Mouse (Mus musculus): ENCODE results near the gene Sgk2. TPM values are rescaled to one million over a fixed set of nuclear protein-coding genes. Genes with fewer than 3 reads are reported as not detected.

Gene Sgk2
- polyA plus RNA-seq, 1 experiment from 2014 or later, result not detected

DNA sequence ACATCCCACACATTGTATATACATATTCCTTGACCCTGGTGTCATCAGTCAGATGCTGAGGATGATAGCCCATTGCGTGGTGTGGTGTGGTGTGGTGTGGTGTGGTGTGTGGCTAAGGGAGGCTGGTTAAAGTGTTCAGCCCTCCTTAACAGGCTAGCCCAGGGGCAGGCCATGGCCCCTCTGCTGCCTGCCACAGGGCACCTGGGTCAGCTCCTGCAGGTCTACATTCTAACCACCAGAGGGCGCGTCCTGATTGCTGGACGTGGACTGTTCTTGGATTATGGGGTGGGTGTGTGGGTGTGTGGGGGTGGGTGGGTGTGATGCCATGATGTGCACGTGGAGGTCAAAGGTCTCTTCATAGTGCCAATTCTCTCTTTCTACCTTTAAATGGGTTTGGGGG, 18.8 kb upstream of the Sgk2 start:
- 5% methylated on average over 5 of the region's 5 CpGs for WGBS
- ATAC-seq (ENCODE audit: insufficient number of reproducible peaks, insufficient read depth, low FRiP score, low TSS enrichment, low read depth), result no peak
- no peak overlapping the region for H3K9ac ChIP-seq (replicated peaks)

DNA sequence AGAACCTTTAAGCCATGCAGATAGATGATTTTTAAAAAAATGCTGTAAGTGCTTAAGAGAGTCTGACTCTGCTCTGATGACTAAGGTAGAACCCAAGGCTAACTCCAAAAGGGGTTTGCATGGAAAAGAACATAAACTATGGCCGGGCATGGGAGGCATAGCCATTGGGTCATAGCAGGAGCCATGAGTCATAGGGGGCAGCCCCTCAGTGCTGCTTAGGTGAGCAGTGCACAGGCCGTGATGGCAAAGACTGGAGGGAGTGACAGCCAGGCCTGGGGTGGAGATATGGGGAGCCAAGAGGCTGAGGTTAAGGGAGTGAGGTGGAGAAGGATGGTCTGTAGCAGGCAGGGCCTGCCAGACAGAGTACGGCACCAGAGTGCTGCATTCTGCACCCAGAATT, 18.0 kb upstream of the Sgk2 start:
- Histone ChIP-seq H3K9ac (replicated peaks) (no peak overlapping the region), H3K9me3 (no peaks in the 10 kb centered on the region), H3K36me3 (no peaks in the 10 kb centered on the region), H3K4me1 (replicated peaks) (no peaks in the 10 kb centered on the region; the same call in 1 of the 2 replicates), H3K4me2 (no peak overlapping the region), H3K4me3 (replicated peaks) (no peak overlapping the region), H3K27me3 (0 out of 2 replicates have a peak, but pooled peaks cover 5% of the 10 kb centered on the region), H3K27ac (no peak overlapping the region)
- 82% methylated on average over 3 of the region's 3 CpGs for WGBS
- no peak for ATAC-seq (ENCODE audit: insufficient number of reproducible peaks, insufficient read depth, low FRiP score, low TSS enrichment, low read depth)

More for the DNA sequence above, 18.8 kb upstream of the Sgk2 start:
- 0 out of 2 replicates have a peak, but pooled peaks cover 5% of the 10 kb centered on the region for H3K27me3 ChIP-seq
- H3K4me1 ChIP-seq (replicated peaks), result no peaks in the 10 kb centered on the region
- no peak overlapping the region for H3K4me3 ChIP-seq (replicated peaks)
- H3K36me3 ChIP-seq, result no peaks in the 10 kb centered on the region
- H3K4me2 ChIP-seq, result no peak overlapping the region
- no peaks in the 10 kb centered on the region for H3K9me3 ChIP-seq
- no peak overlapping the region for H3K27ac ChIP-seq

GRCm38 (mm10) chr2:162970896-162971295, 16.2 kb upstream of the Sgk2 start:
- Histone ChIP-seq H3K27ac (no peak overlapping the region), H3K4me2 (no peak overlapping the region), H3K9ac (replicated peaks) (no peak overlapping the region), H3K9me3 (no peaks in the 10 kb centered on the region), H3K4me3 (replicated peaks) (no peak overlapping the region), H3K36me3 (no peaks in the 10 kb centered on the region), H3K4me1 (replicated peaks) (no peaks in the 10 kb centered on the region; the same call in 1 of the 2 replicates), H3K27me3 (0 out of 2 replicates have a peak, but pooled peaks cover 5% of the 10 kb centered on the region)
- 83% methylated on average over 6 of the region's 6 CpGs for WGBS
- ATAC-seq (ENCODE audit: insufficient number of reproducible peaks, insufficient read depth, low FRiP score, low TSS enrichment, low read depth), result no peak

GRCm38 (mm10) chr2:162972752-162973151, 14.4 kb upstream of the Sgk2 start:
- WGBS, result 56% methylated on average over 7 of the region's 7 CpGs
- no peak overlapping the region for H3K4me2 ChIP-seq
- no peak overlapping the region for H3K4me3 ChIP-seq (replicated peaks)
- H3K36me3 ChIP-seq, result no peaks in the 10 kb centered on the region
- H3K9me3 ChIP-seq, result no peaks in the 10 kb centered on the region
- H3K4me1 ChIP-seq (replicated peaks), result no peaks in the 10 kb centered on the region; the same call in 1 of the 2 replicates
- H3K9ac ChIP-seq (replicated peaks), result no peak overlapping the region
- no peak for ATAC-seq (ENCODE audit: insufficient number of reproducible peaks, insufficient read depth, low FRiP score, low TSS enrichment, low read depth)
- H3K27ac ChIP-seq, result no peak overlapping the region
- H3K27me3 ChIP-seq, result 0 out of 2 replicates have a peak, but pooled peaks cover 5% of the 10 kb centered on the region

DNA sequence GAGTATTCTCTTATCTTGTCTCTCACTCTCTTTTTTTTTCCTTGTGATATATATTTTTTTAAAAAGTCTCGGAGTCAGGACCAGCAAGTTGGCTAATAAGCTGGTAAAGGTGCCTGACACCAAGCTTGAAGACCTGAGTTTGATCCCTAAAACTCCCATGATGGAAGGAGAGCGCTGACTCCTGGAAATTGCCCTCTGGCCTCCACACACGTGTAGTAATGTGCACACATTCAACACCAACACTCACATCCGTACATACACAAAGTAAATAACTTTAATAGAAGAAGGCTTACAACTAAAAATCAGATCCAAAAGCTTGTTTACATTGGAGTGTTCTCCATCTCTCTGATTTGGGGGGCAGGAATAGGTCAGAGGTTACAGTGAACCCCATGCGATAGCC, 13.9 kb upstream of the Sgk2 start:
- Histone ChIP-seq H3K4me3 (replicated peaks) (no peak overlapping the region), H3K27ac (no peak overlapping the region), H3K9ac (replicated peaks) (no peak overlapping the region), H3K4me2 (no peak overlapping the region), H3K4me1 (replicated peaks) (no peaks in the 10 kb centered on the region; the same call in 1 of the 2 replicates), H3K9me3 (no peaks in the 10 kb centered on the region), H3K27me3 (0 out of 2 replicates have a peak, but pooled peaks cover 5% of the 10 kb centered on the region), H3K36me3 (no peaks in the 10 kb centered on the region)
- WGBS, result 78% methylated on average over 5 of the region's 5 CpGs
- no peak for ATAC-seq (ENCODE audit: insufficient number of reproducible peaks, insufficient read depth, low FRiP score, low TSS enrichment, low read depth)

DNA sequence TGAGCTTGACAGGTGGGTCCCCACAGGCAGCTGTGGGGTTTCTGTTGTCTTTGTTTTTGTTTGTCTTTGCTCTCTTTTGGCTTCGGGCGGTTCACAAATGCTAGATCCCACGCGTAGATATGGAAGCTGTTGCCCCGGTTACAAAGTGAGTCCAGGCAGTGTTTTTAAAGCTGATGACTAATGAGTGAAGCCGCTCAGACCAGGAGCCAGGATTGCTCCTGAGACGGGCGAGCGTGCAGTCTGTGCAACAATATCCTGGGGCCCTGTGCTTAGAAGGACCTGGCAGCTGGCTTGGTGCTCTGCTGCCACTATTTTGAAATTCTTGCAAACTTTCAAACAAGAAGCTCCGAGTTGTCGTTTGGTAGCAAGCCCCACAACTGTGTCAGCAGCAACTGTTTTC, 13.5 kb upstream of the Sgk2 start:
- no peak overlapping the region for H3K4me2 ChIP-seq
- no peak for ATAC-seq (ENCODE audit: insufficient number of reproducible peaks, insufficient read depth, low FRiP score, low TSS enrichment, low read depth)

DNA sequence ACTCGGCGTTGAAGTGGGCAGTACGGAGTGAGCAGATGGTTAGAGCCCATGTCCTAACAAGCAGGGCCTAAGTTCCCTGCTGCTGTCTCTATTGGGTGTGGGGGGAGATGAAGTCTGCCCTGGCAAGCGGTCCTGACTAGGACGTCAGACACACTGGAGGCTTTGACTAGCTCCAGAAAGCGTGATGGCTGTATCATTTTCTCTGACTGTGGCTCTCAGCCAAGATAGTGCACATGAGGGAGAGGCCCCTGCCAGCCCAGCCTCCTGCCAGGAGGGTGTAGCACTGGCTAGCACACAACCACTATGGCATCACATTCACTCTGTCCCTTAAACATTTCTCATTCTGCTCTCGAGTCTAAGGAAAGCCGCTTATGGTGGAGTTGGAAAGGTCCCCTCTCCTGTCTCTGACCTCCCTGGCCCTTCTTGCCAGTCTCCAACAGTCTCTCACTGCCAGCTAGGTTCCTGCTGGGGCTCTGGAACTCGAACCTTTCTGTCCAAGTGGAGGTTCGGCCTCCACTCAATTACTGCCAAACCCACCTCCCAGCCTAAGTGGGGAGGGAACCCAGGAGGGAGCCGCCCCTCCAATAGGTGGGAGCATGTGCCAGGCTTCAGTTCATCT, 11.9 kb upstream of the Sgk2 start:
- Histone ChIP-seq H3K36me3 (no peaks in the 10 kb centered on the region), H3K4me3 (replicated peaks) (no peak overlapping the region), H3K27me3 (0 out of 2 replicates have a peak, but pooled peaks cover 5% of the 10 kb centered on the region), H3K4me1 (replicated peaks) (no peaks in the 10 kb centered on the region; the same call in 1 of the 2 replicates), H3K27ac (no peak overlapping the region), H3K9me3 (no peaks in the 10 kb centered on the region), H3K9ac (replicated peaks) (no peak overlapping the region), H3K4me2 (no peak overlapping the region)
- whole genome bisulfite sequencing, result 79% methylated on average over 11 of the region's 11 CpGs
- 0 out of 2 replicates have a peak, but pooled peaks have one; percentile 2 for ATAC-seq (ENCODE audit: insufficient number of reproducible peaks, insufficient read depth, low FRiP score, low TSS enrichment, low read depth)

More for the DNA sequence above, 13.5 kb upstream of the Sgk2 start:
- H3K4me1 ChIP-seq (replicated peaks), result no peaks in the 10 kb centered on the region; the same call in 1 of the 2 replicates
- H3K27me3 ChIP-seq, result 0 out of 2 replicates have a peak, but pooled peaks cover 5% of the 10 kb centered on the region
- H3K9ac ChIP-seq (replicated peaks), result no peak overlapping the region
- H3K27ac ChIP-seq, result no peak overlapping the region
- no peak overlapping the region for H3K4me3 ChIP-seq (replicated peaks)
- H3K9me3 ChIP-seq, result no peaks in the 10 kb centered on the region
- WGBS, result 37% methylated on average over 11 of the region's 11 CpGs
- no peaks in the 10 kb centered on the region for H3K36me3 ChIP-seq

DNA sequence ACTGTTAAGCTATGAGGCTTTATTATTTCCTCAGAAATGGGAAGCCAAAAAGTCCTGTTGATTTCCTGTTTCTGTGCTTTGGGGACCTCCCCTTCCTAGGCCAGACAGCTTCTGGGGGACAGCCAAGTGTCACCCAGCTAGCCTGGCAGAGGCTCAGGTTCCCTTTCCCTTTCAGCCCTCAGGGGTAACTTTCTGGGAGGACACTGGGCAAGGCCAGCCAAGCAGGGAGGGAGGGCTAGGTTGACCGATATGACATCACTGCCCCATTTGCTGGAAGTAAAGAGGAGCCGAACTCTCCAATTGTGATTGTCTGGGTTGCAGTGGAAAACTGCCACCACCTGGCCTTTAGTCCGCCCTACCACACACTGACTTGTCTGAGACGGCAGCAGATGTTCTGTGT, 11.1 kb upstream of the Sgk2 start:
- no peak overlapping the region for H3K4me3 ChIP-seq (replicated peaks)
- no peak overlapping the region for H3K4me2 ChIP-seq
- no peaks in the 10 kb centered on the region for H3K9me3 ChIP-seq
- ATAC-seq (ENCODE audit: insufficient number of reproducible peaks, insufficient read depth, low FRiP score, low TSS enrichment, low read depth), result no peak
- H3K36me3 ChIP-seq, result no peaks in the 10 kb centered on the region
- 0 out of 2 replicates have a peak, but pooled peaks cover 2% of the 10 kb centered on the region for H3K27me3 ChIP-seq
- no peak overlapping the region for H3K27ac ChIP-seq
- WGBS, result 76% methylated on average over 4 of the region's 4 CpGs
- no peaks in the 10 kb centered on the region; the same call in 1 of the 2 replicates for H3K4me1 ChIP-seq (replicated peaks)
- H3K9ac ChIP-seq (replicated peaks), result no peak overlapping the region

DNA sequence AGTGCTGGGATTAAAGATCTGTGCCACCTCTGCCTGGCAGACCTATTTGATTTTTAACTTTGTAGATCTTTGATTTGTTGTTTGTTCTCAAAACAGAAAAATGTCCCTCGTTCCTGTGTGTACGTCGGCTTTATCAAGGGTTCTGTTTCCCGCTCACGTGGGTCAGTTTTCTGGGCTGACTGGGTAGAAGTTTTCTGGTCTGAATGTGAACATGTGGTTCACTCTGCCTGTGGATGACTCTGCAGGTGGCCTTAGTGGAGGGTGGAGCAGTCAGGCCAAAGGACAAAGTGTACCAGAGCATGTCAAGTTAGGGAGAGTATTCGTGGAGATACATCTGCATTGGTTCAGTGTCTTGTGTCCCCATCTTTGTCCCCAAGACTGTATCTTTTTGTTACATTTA, 2.7 kb upstream of the Sgk2 start:
- H3K27ac ChIP-seq, result no peak overlapping the region
- ATAC-seq (ENCODE audit: insufficient number of reproducible peaks, insufficient read depth, low FRiP score, low TSS enrichment, low read depth), result no peak
- H3K9me3 ChIP-seq, result no peaks in the 10 kb centered on the region
- H3K9ac ChIP-seq (replicated peaks), result no peak overlapping the region
- H3K36me3 ChIP-seq, result no peaks in the 10 kb centered on the region
- no peaks in the 10 kb centered on the region for H3K4me1 ChIP-seq (replicated peaks)
- WGBS, result 91% methylated on average over 6 of the region's 6 CpGs
- H3K4me2 ChIP-seq, result no peak overlapping the region
- H3K27me3 ChIP-seq, result peaks cover 8% of the 10 kb centered on the region; the same call in 1 of the 2 replicates
- no peak overlapping the region for H3K4me3 ChIP-seq (replicated peaks)

GRCm38 (mm10) chr2:162985923-162986322, 1.2 kb upstream of the Sgk2 start:
- H3K9ac ChIP-seq (replicated peaks), result no peak overlapping the region
- ATAC-seq (ENCODE audit: insufficient number of reproducible peaks, insufficient read depth, low FRiP score, low TSS enrichment, low read depth), result no peak
- WGBS, result 69% methylated on average over 3 of the region's 3 CpGs
- no peaks in the 10 kb centered on the region for H3K4me1 ChIP-seq (replicated peaks)
- H3K27me3 ChIP-seq, result peaks cover 8% of the 10 kb centered on the region; the same call in 1 of the 2 replicates
- H3K4me2 ChIP-seq, result no peak overlapping the region
- H3K27ac ChIP-seq, result no peak overlapping the region
- no peak overlapping the region for H3K4me3 ChIP-seq (replicated peaks)
- no peaks in the 10 kb centered on the region for H3K36me3 ChIP-seq
- no peaks in the 10 kb centered on the region for H3K9me3 ChIP-seq

- ATAC-seq (ENCODE audit: insufficient number of reproducible peaks, insufficient read depth, low FRiP score, low TSS enrichment, low read depth), result no peak
- H3K4me2 ChIP-seq, result no peak overlapping the region
- H3K36me3 ChIP-seq, result no peaks in the 10 kb centered on the region
- H3K9me3 ChIP-seq, result no peaks in the 10 kb centered on the region
- no peak overlapping the region for H3K27ac ChIP-seq
- 82% methylated on average over 3 of the region's 3 CpGs for WGBS
- H3K27me3 ChIP-seq, result peaks cover 13% of the 10 kb centered on the region; the same call in 1 of the 2 replicates
- H3K9ac ChIP-seq (replicated peaks), result no peak overlapping the region
- H3K4me1 ChIP-seq (replicated peaks), result no peaks in the 10 kb centered on the region
- no peak overlapping the region for H3K4me3 ChIP-seq (replicated peaks)
These were observed 366 bp upstream of the Sgk2 start for GRCm38 (mm10) chr2:162986764-162987163.
